In genomic region chr2:121954971-121955656, GRCm38 (mm10) we compare ENCODE assay signal across 8 mouse cellular contexts. TPM values are rescaled to one million over a fixed set of nuclear protein-coding genes. Genes with fewer than 3 reads are reported as not detected.
DNase-seq lines count a peak whose midpoint lies in the region; ATAC-seq and TF ChIP-seq lines count a peak whose summit lies in the region.

No protein-coding gene starts in this region.

- no peak for DNase-seq in lung, postnatal 14 days
- DNase-seq in liver, postnatal 0 days = peak; percentile 20
- DNase-seq in thymus, postnatal 4 days = peak; percentile 15
- no peak for DNase-seq in right cerebral cortex, postnatal 36 days (ENCODE audit: low spot score in 2 of 2)
- DNase-seq in adrenal gland, postnatal 14 days = no peak

- H3K36me3 ChIP-seq in lung, embryonic 16.5 days (ENCODE audit: control insufficient read depth, insufficient read depth, low read length) = 0 out of 2 replicates have a peak, but pooled peaks cover 3% of the 10 kb centered on the region
- H3K36me3 ChIP-seq in hindbrain, embryonic 12.5 days = no peaks in the 10 kb centered on the region
- H3K36me3 ChIP-seq in liver, postnatal 0 days (replicated peaks; ENCODE audit: insufficient read depth, low read length) = no peaks in the 10 kb centered on the region

- H3K27me3 ChIP-seq in lung, embryonic 16.5 days (ENCODE audit: control insufficient read depth, insufficient read depth, low read depth, low read length) = no peaks in the 10 kb centered on the region
- H3K27me3 ChIP-seq in hindbrain, embryonic 12.5 days = no peaks in the 10 kb centered on the region
- no peaks in the 10 kb centered on the region for H3K27me3 ChIP-seq in liver, postnatal 0 days (ENCODE audit: insufficient read depth, low read length)

- H3K9ac ChIP-seq in lung, embryonic 16.5 days (ENCODE audit: low read length) = peak overlapping the region; percentile 97
- peak overlapping the region; percentile 85 for H3K9ac ChIP-seq in hindbrain, embryonic 12.5 days
- peak overlapping the region; percentile 96 for H3K9ac ChIP-seq in liver, postnatal 0 days (replicated peaks)

- no peak for ATAC-seq in lung, embryonic 16.5 days (ENCODE audit: low read depth)
- 0 out of 2 replicates have a peak, but pooled peaks have one; percentile 1 for ATAC-seq in hindbrain, embryonic 12.5 days (ENCODE audit: low FRiP score)
- ATAC-seq in liver, postnatal 0 days = no peak

- TF ChIP-seq CTCF in cortical plate, adult 2 months (IDR thresholded peaks at IDR 0.05; ENCODE audit: extremely low read depth, insufficient read depth, low read length) = no peak
- TF ChIP-seq CTCF in liver, postnatal 0 days (IDR thresholded peaks at IDR 0.05; ENCODE audit: low read depth) = no peak

- TF ChIP-seq POLR2A in cortical plate, adult 2 months (IDR thresholded peaks at IDR 0.05; ENCODE audit: extremely low read depth, insufficient read depth, low read length) = no peak

- peak overlapping the region; percentile 92 for H3K27ac ChIP-seq in lung, embryonic 16.5 days (ENCODE audit: low read length)
- no peak overlapping the region for H3K27ac ChIP-seq in cortical plate, adult 2 months (ENCODE audit: insufficient read depth, low read length)
- H3K27ac ChIP-seq in hindbrain, embryonic 12.5 days = peak overlapping the region; percentile 92
- H3K27ac ChIP-seq in liver, postnatal 0 days (ENCODE audit: low read depth) = peak overlapping the region; percentile 96

- peak overlapping the region; percentile 71 for H3K4me2 ChIP-seq in lung, embryonic 16.5 days (ENCODE audit: low read depth, low read length)
- H3K4me2 ChIP-seq in hindbrain, embryonic 12.5 days (replicated peaks) = peak overlapping the region; percentile 74
- peak overlapping the region; percentile 91 for H3K4me2 ChIP-seq in liver, postnatal 0 days (ENCODE audit: low read depth, low read length)

- no peak for TF ChIP-seq EP300 in liver, postnatal 0 days (IDR thresholded peaks at IDR 0.05; ENCODE audit: low read depth)

- H3K4me3 ChIP-seq in lung, embryonic 16.5 days (ENCODE audit: low read length) = peak overlapping the region; percentile 98
- peak overlapping the region; percentile 95 for H3K4me3 ChIP-seq in cortical plate, adult 2 months (ENCODE audit: insufficient read depth, low read length)
- peak overlapping the region; percentile 61 for H3K4me3 ChIP-seq in hindbrain, embryonic 12.5 days
- peak overlapping the region; percentile 91 for H3K4me3 ChIP-seq in liver, postnatal 0 days (ENCODE audit: low read depth, low read length)

- no peaks in the 10 kb centered on the region for H3K9me3 ChIP-seq in lung, embryonic 16.5 days (ENCODE audit: control insufficient read depth, low read length)
- no peaks in the 10 kb centered on the region for H3K9me3 ChIP-seq in hindbrain, embryonic 12.5 days (replicated peaks)
- H3K9me3 ChIP-seq in liver, postnatal 0 days (ENCODE audit: low read length) = no peaks in the 10 kb centered on the region

- 11% methylated on average over 10 of the region's 10 CpGs for WGBS in lung, embryonic 16.5 days
- whole genome bisulfite sequencing in hindbrain, embryonic 12.5 days = 21% methylated on average over 10 of the region's 10 CpGs
- 16% methylated on average over 10 of the region's 10 CpGs for WGBS in liver, postnatal 0 days (ENCODE audit: insufficient replicate concordance)

- peaks cover 16% of the 10 kb centered on the region for H3K4me1 ChIP-seq in lung, embryonic 16.5 days (replicated peaks; ENCODE audit: control insufficient read depth, insufficient read depth, low read length)
- peaks cover 1% of the 10 kb centered on the region; the same call in 1 of the 2 replicates for H3K4me1 ChIP-seq in cortical plate, adult 2 months (ENCODE audit: control insufficient read depth, insufficient read depth, low read length)
- H3K4me1 ChIP-seq in hindbrain, embryonic 12.5 days = peaks cover 20% of the 10 kb centered on the region
- H3K4me1 ChIP-seq in liver, postnatal 0 days (ENCODE audit: insufficient read depth) = peaks cover 13% of the 10 kb centered on the region

RNA-seq across cellular contexts. Expression of gene Ctdspl2, which starts 0.7 kb away (rescaled TPM):
- 48.2 and 50.5 TPM in 2 replicates for polyA plus RNA-seq in lung, embryonic 16.5 days (2015; fragmentation: Nextera tagmentation; extraction: Ambion mirVana)
- polyA plus RNA-seq in cortical plate, adult 2 months (2012; rRNA removed) = 14.7 and 14.8 TPM in 2 replicates
- polyA plus RNA-seq in hindbrain, embryonic 12.5 days (2016; fragmentation: Nextera tagmentation; extraction: Ambion mirVana) = 56.1 and 57.7 TPM in 2 replicates
- 10.8 and 12.1 TPM in 2 replicates for polyA plus RNA-seq in liver, postnatal 0 days (2015; fragmentation: Nextera tagmentation; extraction: Ambion mirVana)
- 34.6 and 35.6 TPM in 2 replicates for total RNA-seq in adrenal gland, postnatal 14 days (2021)

RNA-seq across cellular contexts. Expression of gene Mageb3, which starts 0.8 kb away (rescaled TPM):
- 0.11 and 0.13 TPM in 2 replicates for polyA plus RNA-seq in lung, embryonic 16.5 days (2015; fragmentation: Nextera tagmentation; extraction: Ambion mirVana)
- polyA plus RNA-seq in cortical plate, adult 2 months (2012; rRNA removed) = 0.27 and 0.51 TPM in 2 replicates
- 0.40 and 0.60 TPM in 2 replicates for polyA plus RNA-seq in hindbrain, embryonic 12.5 days (2016; fragmentation: Nextera tagmentation; extraction: Ambion mirVana)
- 0.06 TPM in 1 of 2 replicates, not detected in the other for polyA plus RNA-seq in liver, postnatal 0 days (2015; fragmentation: Nextera tagmentation; extraction: Ambion mirVana)
- total RNA-seq in adrenal gland, postnatal 14 days (2021) = not detected in 2 replicates

Comparison
In these comparisons a context has a peak if more than half of its experiments do, and no peak if none do; other contexts are left out.
1. DNase-seq: peak in liver, postnatal 0 days (single experiment) and thymus, postnatal 4 days (single experiment); none in lung, postnatal 14 days (single experiment), right cerebral cortex, postnatal 36 days (0 of 2) and adrenal gland, postnatal 14 days (single experiment).
2. Peak in every context shown above with its lines, with median percentiles within 50 percentile points of each other: H3K4me2 ChIP-seq, H3K4me3 ChIP-seq and H3K9ac ChIP-seq.